Mouse (Mus musculus): ENCODE measurements around the gene Trim46.

DNA sequence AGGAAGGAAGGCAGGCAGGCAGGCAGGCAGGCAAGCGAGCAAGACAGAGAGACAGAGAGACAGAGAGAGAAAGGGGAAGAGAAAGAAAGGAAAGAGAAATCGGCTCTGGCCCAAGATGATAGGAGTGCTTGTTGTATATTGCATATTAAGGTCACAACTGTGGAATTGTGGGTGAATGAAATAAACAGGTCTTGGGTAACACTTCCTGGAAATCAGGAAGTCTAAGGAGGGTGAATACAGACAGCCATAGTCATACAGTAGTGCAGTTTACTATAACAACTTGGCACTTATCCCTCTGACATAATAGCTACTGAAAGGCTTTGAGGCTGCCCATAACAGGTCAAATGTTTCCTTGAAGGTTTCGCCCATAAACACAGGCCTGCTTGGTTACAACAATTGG lies 46.3 kb downstream of the Trim46 start:
- no peak for TF ChIP-seq CTCF (IDR thresholded peaks at IDR 0.05; ENCODE audit: extremely low read depth, insufficient read depth, low read length)
- TF ChIP-seq POLR2A (IDR thresholded peaks at IDR 0.05; ENCODE audit: extremely low read depth, insufficient read depth, low read length), result no peak

Measured in cortical plate, adult 2 months (tissue).